Mouse (Mus musculus) heart, adult 2 months (tissue): ENCODE data around the gene Dip2c.

Source experiments
- CTCF ChIP-seq: fragments of 200-600 bp; IDR thresholded peaks from 2 replicates; pipeline ENCODE4 v1.8.1; 2022; ENCODE audit warnings: antibody characterized with exemption, mild to moderate bottlenecking, moderate library complexity
- EP300 ChIP-seq: fragments of 200-500 bp; IDR thresholded peaks from 2 replicates; pipeline ENCODE4 v1.6.1; 2011; ENCODE audit warnings: low read depth, low read length, control low read depth; ENCODE audit not compliant: insufficient read depth

GRCm38 (mm10) chr13:9653018-9653417 is 376.7 kb downstream of the Dip2c start:
- TF ChIP-seq CTCF (no peak), EP300 (no peak)
